Mouse (Mus musculus) T-helper 2 cell (primary cell): ENCODE measurements around the gene Ubr4.

Source experiments
- in situ Hi-C: fragments of 300-600 bp; cut with MboI, MseI; formaldehyde crosslinking; loops from one replicate; pipeline ENCODE4 v1.15.1; 2025; ENCODE audit warnings: high pct_unique_total_duplicates

Ubr4 gene

DNA sequence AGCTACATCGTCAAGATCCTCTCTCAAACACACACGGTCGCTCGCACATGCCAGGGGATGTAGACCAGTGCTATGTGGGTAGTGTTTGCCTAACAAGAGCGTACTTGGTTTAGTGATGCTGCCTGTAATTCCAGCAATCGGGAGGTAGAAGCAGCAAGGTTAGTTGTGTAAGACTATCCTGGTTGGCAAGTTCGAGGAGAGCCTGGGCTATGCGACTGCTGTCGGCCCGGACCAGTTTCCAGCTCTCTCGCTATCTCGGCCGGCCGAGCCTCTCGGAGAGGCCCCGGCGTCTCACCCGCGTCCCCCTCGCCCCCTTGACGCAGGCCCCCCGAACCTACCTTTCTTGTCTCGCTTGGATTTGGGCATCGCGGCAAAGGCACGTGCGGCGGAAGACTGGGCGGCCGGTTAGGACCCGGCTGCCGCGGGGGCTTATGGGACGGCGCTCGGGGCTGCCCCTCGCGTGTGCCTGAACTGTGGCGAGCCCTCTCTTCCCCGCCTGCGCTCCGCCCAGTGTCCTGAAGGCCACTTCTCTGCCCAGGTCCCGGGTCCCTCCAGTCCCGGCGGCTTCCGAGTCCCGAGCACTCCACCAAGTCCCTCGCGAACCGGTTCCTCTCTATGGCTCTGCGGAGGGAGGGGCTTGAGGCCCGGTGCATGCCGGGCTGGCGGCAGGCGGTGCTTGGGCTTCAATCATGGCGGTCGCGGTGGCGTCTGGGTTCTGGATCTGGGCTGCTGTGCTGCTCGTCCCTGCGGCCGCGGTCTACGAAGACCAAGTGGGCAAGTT lies at the start of gene Ubr4, which contains the start of the genes Mrto4 and Emc1:
TSS of gene Ubr4 (plus strand) at position 679 of the 781 bp plus-strand sequence.
TSS of gene Mrto4 (minus strand) at position 646 of the 781 bp plus-strand sequence.
TSS of gene Emc1 (plus strand) at position 657 of the 781 bp plus-strand sequence.
- in situ Hi-C loops = no loop called here

DNA sequence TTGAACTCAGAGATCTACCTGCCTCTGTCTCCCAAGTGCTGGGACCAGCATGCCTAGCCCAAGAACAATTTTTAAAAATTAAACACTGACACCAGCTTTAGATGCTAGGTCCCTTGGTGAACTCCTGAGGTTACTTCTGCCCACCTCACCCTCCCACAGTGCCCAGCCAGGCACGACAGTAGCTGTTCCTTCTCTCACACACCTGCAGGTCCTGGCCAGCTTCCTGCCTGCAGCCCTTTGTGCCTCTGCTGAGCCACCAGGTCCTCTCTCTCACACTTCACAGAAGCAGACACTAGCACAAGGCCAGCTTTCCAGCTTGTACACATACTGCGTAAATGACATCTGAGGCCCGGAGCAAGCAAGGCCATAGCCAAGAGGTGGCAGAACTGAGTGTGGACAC lies 46.9 kb upstream of the Ubr4 start:
- in situ Hi-C loops = no loop called here

DNA sequence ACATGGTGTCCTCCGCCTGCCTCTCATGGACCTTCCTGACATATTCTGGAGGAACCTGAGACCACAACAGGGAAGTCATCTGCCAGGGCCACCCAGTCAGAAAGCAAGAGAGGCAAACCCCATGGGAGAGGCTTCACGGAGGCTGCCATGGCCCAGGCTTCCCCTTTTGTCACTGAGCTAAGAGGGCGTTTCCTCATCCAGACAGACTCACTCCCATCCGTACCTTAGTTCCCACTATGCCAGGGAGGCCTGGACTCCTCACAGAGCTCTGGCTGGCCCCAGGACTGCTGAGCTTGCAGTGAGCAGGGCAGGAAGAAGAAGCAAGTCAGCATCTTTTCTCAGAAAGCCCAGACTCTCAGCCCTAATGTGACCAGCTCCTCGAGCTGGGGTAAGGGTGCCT lies 44.5 kb upstream of the Ubr4 start:
- in situ Hi-C loops = no loop called here

DNA sequence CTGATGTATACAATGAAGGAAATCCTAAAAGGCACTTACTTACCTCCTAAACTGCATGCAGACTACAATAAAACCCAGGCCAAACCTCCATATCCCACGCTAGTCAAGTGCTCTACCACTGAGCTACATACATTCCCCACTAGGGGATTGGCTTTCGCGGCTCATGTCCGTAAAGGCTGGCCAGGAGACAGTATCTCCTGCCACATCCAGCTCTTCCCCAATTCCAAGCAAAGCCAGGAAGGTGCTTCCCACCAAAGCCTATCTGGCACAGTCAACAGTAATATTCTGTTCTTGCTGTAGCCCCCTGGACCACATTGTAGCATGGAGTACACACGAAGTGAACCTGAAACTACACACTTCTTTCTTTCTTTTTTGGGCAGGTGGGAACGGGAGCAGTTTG lies 42.8 kb upstream of the Ubr4 start:
- in situ Hi-C loops = no loop called here

DNA sequence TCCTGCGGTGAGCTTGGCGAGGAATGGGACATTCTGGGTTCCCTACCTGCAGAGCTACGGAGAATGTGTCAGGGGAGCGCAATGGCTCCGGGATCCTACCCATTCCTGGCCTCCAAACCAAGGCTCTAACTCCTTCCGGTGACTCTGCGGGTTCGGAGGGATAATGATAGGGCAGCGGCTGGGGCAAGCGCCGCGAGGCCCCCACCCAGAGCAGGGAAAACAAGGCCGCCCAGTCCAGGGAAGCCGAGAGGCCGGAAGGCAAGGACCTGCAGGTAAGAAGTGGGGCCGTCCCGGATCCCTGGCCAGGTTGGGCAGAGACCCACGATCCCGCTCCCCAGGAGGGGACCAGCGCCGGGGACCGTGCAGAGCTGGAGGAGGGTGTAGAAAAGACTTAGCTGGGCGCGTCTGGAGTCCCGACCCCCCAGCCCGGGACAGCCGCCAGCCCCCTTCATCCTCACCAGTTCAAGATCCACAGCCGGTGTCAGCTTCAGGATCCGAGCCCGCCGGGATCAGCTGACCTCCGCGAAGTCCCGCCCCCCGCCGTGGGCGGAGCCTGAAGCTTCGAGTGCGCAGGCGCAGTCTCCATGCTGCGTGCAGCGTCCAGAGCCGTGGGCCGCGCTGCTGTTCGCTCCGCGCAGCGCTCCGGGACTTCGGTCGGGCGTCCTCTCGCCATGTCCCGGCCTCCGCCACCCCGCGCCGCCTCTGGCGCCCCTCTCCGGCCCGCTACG lies 42.1 kb upstream of the Ubr4 start, which contains the start of the genes Pqlc2 and Akr7a5:
TSS of gene Pqlc2 (minus strand) at position 538 of the 728 bp plus-strand sequence.
TSS of gene Akr7a5 (plus strand) at position 574 of the 728 bp plus-strand sequence.
- in situ Hi-C loops = no loop called here

DNA sequence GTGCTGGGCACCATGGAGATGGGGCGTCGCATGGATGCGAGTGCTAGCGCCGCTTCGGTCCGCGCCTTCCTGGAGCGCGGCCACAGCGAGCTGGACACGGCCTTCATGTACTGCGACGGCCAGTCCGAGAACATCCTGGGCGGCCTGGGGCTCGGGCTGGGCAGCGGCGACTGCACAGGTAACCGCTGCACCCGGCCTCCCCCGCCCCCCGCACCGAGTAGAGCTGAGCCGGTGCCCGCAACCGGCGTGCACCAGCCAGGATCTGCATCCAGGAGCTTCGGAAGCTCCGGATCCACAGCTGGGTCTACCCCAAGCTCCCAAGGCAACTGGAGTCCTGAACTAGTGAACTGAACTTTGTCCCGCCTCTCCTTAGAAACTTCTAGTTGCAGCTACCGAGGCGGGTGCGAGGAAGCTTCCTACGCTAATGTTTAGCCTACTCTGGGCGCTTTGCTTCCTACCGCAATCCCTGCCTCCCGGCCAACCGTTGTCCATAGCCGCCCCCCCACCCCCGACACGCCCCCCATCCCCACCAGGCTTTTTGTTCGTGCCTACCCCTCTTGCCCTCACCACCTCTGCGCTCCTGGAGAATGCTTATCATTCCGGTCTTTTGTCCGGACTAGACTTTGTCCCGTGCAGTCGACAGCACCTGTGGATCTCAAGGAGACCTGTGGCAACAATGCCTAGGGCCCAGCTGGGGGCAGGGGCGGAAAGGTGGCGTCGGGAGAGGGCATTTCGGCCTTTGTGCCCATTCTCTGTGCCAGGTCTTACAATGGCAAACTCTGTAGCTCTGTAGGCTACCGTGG lies 41.3 kb upstream of the Ubr4 start:
- in situ Hi-C loops = no loop called here

DNA sequence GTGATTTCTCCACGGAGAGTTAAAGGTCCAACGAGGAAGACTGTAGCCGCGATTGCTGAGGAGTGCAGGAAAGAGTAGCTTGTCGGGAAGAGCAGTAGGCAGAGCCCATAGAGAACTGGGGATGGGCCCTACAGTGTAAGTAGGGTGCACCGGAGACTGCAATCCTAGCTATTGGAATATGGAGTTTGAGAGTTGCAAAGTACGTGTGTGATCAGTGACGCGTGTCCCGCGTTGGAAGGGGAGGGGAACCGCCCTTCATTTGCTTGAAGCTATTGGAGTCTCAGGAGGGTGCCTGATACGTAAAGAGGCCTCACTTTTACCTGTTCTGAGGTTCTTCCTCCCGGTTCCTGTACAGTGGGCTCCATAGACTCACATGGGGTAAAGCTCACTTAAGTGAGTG lies 40.7 kb upstream of the Ubr4 start:
- in situ Hi-C loops = no loop called here

DNA sequence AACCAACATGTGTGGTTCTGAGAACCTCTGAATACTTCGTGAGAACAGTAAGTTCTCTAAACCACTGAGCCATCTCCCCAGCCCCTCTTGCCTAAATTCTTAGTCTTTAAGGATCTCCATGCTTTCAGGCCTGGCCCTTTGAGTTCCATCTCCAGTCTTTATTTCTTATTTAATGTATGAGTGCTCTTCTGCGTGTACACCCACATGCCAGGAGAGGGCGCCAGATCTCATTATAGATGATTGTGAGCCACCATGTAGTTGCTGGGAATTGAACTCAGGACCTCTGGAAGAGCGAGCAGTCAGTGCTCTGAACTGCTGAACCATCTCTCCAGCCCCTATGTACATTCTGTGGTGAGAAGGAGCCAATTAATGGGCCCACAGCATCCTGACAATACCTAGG lies 39.8 kb upstream of the Ubr4 start:
- in situ Hi-C loops = no loop called here

DNA sequence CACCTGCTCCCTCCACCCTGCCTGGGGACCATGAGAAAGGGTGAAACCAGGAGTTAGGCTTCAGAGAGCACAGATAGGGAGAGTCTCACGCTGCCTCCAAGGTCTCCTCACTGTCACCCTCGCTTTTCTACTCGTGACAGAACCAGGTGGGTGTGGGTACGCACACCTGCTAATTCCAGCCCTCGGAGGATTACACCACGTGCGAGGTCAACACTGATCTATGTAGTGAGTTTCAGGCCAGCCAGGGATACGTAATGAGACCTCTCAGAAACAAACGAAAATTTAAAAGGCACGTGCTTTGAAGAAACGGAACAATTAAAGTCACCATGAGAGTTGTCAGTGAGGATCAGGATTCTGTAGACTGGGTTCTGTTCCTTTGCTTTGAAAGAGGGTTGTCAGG lies 34.0 kb upstream of the Ubr4 start:
- in situ Hi-C loops = no loop called here

DNA sequence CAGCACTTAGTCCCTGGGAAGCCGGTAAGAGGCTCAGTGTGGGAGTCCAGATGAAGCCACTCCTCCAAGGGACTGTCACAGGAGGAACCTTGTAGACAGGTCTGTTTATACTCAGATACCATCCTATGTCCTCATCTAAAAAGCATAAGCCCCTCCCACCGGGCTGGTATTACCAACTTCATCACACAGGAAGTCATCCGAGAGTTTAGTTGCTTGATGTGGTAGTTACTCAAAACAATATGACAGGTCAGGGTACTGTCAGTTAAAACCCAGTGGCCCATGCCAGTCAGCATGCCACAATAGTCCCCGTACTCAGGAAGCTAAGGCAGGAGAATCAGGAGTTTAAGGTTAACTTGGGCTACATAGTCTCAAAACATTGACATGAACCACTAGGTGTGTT lies 32.7 kb upstream of the Ubr4 start:
- in situ Hi-C loops = no loop called here

DNA sequence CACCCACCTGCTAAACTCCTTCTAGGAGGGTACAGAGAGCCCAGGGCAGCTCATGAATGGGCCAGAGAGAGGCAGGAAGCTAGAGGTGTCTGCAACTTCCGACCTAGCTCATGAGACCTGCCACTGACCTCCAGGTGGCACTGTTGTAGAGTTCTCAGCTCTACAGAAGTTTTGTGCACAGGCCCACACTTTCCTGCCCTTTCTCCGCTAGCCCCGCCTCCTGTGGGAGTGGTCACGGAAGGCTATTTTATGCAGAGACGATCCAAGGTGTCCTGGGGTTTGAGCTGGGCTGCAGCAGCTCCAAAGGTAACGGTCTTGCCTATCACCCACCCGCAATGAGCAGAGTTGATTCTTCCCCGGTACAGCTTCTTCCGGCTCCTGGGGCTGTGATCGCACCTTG lies 21.8 kb upstream of the Ubr4 start:
- in situ Hi-C loops = loop anchor here (10.0 kb wide), 1 partner anchor 1116 kb away; the partner anchor contains the start of gene Hp1bp3

DNA sequence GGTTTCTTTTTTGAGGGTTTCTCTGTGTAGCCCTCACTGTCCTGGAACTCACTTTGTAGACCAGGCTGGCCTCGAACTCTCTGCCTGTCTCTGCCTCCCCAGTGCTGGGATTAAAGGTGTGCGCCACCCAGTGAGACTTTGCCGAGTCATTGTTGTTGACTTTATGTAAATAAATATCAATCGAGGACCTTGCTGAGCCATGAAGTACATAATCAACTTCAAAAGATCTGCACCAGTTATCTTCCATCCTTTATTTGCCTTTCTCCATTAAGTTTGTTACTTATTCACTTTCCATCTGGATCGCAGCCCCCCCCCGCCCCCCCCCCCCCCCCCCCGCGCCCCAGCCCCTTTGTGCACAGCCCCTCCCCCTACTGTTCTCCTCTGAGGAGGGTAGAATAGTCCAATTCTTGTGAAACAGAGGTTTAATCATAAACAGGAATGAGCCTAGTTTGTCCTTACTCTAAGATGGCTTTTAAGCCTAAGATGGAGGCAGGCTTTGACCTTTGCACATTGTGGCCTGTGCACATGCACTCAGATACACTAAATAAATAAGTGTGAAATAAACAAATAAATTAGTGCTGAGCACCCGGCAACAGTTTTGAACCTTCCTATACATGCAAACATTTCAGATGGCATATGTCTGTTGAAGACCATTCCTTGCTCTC lies 17.6 kb upstream of the Ubr4 start:
- in situ Hi-C loops = loop anchor here (10.0 kb wide), 1 partner anchor 1120 kb away; the partner anchor contains the start of gene Hp1bp3

DNA sequence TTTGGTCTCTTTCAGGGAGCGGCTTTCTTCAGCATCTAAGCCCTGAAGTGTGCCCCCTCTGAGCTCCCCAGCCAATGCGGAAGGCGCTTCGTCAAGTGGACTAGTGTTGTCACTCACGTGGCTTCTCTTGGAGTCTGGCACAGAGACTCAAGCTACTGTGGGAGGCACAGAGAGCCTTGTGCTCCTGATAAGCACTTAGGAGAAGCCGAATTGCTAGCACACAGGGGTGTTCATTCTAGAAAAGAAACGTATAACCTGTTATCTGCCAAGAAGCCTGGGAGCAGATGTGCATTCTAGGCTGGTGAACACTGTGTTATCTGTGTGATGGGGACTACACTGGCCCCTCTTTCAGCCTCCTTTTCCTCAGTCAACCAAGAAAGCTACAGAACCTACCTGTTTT lies 16.9 kb upstream of the Ubr4 start:
- in situ Hi-C loops = loop anchor here (10.0 kb wide), 1 partner anchor 1121 kb away; the partner anchor contains the start of gene Hp1bp3

DNA sequence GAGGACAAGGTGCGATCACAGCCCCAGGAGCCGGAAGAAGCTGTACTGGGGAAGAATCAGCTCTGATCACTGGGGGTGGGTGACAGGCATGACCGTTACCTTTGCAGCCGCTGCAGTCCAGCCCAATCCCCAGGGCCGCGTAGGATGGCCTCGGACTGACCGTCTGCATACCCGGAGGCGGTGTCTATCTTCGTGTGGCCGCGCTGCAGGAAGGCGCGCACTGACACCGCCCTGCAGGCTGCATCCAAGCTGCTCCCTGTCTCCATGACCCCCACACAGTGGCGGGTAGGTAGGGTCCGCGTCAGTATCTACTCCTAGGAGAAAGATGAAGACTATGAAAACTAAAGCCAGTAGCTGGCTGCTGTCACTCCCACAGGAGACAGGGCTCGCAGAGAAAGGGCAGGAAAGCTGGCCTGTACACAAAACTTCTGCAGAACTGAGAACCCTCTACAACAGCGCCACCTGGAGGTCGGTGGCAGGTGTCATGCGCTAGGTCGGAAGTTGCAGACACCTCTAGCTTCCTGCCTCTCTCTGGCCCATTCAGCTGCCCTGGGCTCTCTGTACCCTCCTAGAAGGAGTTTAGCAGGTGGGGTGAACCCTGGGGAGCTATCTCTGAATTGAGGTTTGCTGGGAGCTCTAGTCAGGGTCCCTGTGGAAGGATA lies 15.5 kb upstream of the Ubr4 start:
- in situ Hi-C loops = loop anchor here (10.0 kb wide), 1 partner anchor 1122 kb away; the partner anchor contains the start of gene Hp1bp3

DNA sequence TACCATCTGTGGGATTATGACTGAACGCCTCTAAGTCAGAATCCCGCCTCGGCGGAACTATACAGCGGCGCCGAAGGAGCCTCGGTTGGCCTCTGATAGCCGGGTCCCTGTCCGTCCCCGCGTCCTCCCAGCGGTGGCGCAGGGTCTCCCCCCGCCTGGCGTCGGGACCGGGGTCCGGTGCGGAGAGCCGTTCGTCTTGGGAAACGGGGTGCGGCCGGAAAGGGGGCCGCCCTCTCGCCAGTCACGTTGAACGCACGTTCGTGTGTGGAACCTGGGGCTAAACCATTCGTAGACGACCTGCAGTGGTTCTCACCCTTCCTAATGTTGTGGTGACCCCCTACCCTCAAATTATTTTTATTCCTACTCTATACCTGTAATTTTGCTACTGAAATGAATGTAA lies 14.3 kb upstream of the Ubr4 start:
- in situ Hi-C loops = loop anchor here (10.0 kb wide), 1 partner anchor 1123 kb away; the partner anchor contains the start of gene Hp1bp3

DNA sequence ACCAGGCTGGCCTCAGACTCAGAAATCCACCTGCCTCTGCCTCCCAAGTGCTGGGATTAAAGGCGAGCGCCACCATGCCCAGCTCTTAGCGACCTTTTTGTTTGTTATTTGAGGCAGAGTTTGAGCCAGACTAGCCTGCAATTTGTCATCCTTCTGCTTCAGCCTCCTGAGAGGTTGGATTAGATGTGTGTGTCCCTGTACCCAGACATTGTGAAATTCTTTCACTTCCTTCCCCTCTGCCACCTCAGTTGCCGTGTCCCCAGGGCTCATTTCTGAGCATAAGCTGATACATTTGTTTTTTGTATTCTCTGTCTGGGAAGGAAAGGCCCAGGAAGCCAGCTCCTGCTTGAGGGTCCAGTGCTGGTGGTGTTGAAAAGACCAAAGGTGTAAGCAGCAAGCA lies 11.6 kb upstream of the Ubr4 start:
- in situ Hi-C loops = no loop called here

DNA sequence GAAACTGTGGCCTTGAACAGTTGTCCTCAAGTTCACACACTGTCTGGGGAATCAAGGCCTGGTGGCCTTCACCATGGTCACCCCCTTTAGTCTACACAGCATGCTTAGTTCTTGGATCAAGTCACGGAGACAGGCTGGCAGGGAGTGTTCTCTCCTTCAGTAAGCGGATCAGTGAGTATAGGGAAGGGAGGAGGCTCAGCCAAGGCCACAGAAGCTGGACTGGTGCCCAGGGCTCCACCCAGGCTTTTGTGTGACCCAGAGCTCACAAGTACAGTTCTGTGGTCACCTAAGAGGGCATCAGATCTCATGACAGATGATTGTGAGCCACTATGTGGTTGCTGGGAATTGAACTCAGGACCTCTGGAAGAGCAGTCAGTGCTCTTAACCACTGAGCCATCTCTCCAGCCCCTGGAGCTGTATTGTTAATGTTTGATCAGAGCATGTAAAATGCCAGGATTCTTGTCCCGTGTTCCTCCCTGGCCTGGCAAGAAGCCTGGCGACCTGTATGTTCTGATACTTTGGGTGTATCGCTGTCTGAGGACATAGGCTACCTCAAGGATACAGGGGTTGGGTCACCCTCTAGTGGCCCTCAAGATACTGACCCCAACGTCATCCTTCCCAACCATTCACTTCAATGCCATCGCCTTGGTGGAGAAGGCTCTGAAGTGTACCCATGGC lies 10.7 kb upstream of the Ubr4 start:
- in situ Hi-C loops = no loop called here

DNA sequence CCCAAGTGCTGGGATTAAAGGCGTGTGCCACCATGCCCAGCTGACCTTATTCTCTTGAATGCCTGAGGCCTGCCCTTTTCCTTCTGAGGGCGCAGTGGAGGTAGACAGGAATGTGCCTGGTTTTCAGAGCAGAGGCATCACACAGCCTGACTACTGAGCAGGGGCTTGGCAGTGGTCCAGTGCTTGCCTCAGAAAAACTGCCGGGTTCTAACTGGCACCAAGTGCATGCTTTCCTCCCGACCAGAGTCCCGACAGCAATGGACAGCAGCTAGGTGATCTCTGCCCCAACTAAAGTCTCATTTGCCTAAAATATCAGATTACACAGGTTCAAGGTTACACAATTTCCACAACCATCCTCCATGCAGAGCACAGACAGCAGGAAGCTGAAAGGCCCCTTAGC lies 8.7 kb upstream of the Ubr4 start:
- in situ Hi-C loops = no loop called here

DNA sequence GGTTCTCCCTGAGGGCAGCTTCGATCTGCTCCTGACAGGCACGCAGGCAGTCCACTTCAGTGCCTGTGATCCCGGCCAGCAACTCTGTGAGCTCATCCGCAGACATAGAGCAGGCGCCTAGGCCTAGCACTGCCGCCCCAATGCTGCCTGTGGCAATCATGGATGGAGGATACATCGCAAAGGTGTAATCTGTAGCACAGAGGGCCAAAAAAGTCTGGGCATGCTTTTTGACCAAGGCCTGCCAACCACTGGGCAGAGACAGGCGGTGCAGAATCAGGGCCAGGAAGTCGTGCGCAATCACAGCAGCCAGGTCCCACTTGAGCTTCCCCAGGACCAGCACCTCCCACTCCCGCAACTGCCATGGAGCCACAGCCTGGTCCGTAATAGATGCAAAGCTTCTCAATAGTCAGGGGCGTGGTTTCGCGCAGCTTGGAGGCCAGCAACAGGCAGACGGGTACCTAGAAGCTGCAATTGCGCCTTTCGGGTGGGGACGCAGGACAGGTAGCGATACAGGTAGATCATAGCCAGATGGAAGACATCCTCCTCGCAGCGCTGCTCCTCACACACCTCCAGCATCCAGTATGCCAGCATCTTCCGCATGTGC lies 6.9 kb upstream of the Ubr4 start:
- in situ Hi-C loops = no loop called here

DNA sequence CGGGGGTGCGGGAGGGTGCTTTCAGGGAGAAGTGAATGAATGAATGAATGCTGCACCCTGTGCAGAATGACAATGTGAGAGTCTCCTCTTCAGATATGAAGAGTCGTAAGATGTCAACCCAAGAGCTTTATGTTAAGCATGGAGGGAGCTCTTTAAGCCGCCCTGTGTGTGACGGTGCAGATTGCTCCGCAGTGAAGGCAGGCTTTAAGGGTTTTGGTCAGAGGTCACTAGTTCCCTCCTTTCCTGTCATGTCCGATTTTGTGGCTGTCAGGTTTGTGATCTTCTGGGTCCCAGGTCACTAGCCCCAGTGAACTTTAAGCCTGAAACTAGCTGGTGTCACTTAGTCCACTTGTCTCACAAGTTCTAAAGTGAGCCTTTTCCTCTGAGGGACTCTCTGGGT lies 423 bp downstream of the Ubr4 start:
- in situ Hi-C loops = no loop called here
